ENCODE assay signal across 9 mouse cellular contexts in genomic region chr10:85044191-85044711, GRCm38 (mm10). TPM values are rescaled to one million over a fixed set of nuclear protein-coding genes. Genes with fewer than 3 reads are reported as not detected.
DNase-seq lines count a peak whose midpoint lies in the region; ATAC-seq and TF ChIP-seq lines count a peak whose summit lies in the region.
"Had no signal": no experiment of that assay in that cellular context is flagged by ENCODE, and none has a peak within 500 bp of the region (broad histone marks: within the 10 kb centered on the region; RNA-seq: fewer than 3 reads in every experiment).

No protein-coding gene starts in this region.

- no peak for TF ChIP-seq EP300 in heart, adult 2 months (IDR thresholded peaks at IDR 0.05; ENCODE audit: insufficient read depth, low read depth, low read length)

- peak overlapping the region; percentile 36 for H3K4me3 ChIP-seq in kidney, embryonic 16.5 days (ENCODE audit: low read length)
- H3K4me3 ChIP-seq in kidney, adult 2 months (ENCODE audit: insufficient read depth, low read depth, low read length) = no peak overlapping the region
- peak overlapping the region; percentile 40 for H3K4me3 ChIP-seq in heart, adult 2 months
- peak overlapping the region; percentile 14; the same call in 1 of the 2 replicates for H3K4me3 ChIP-seq in limb, embryonic 11.5 days (ENCODE audit: low read depth, low read length)
- H3K4me3 ChIP-seq in midbrain, embryonic 14.5 days (replicated peaks; ENCODE audit: low read depth, low read length) = no peak overlapping the region; the same call in 1 of the 2 replicates

- no peaks in the 10 kb centered on the region for H3K36me3 ChIP-seq in kidney, embryonic 16.5 days (ENCODE audit: insufficient read depth, low read length)
- no peaks in the 10 kb centered on the region for H3K36me3 ChIP-seq in kidney, adult 2 months (ENCODE audit: control insufficient read depth, insufficient read depth, low read length)
- no peaks in the 10 kb centered on the region for H3K36me3 ChIP-seq in heart, adult 2 months (ENCODE audit: control insufficient read depth, insufficient read depth, low read length)
- no peaks in the 10 kb centered on the region for H3K36me3 ChIP-seq in limb, embryonic 11.5 days (ENCODE audit: control insufficient read depth, insufficient read depth, low read length)
- no peaks in the 10 kb centered on the region for H3K36me3 ChIP-seq in midbrain, embryonic 14.5 days (ENCODE audit: control insufficient read depth, insufficient read depth, low read length)

- H3K27ac ChIP-seq in kidney, embryonic 16.5 days (ENCODE audit: low read length) = no peak overlapping the region
- no peak overlapping the region for H3K27ac ChIP-seq in kidney, adult 2 months (ENCODE audit: insufficient read depth, low read depth, low read length)
- peak overlapping the region; percentile 52; the same call in 1 of the 2 replicates for H3K27ac ChIP-seq in heart, adult 2 months
- no peak overlapping the region for H3K27ac ChIP-seq in limb, embryonic 11.5 days (replicated peaks; ENCODE audit: low read depth, low read length)
- no peak overlapping the region for H3K27ac ChIP-seq in midbrain, embryonic 14.5 days (replicated peaks; ENCODE audit: low read depth, low read length)

- H3K4me1 ChIP-seq in kidney, embryonic 16.5 days (ENCODE audit: insufficient read depth, low read length) = peaks cover 10% of the 10 kb centered on the region; the same call in 1 of the 2 replicates
- no peaks in the 10 kb centered on the region for H3K4me1 ChIP-seq in kidney, adult 2 months (ENCODE audit: control insufficient read depth, insufficient read depth, low read length)
- no peaks in the 10 kb centered on the region; the same call in 1 of the 2 replicates for H3K4me1 ChIP-seq in heart, adult 2 months (ENCODE audit: control insufficient read depth, insufficient read depth, low read length)
- H3K4me1 ChIP-seq in limb, embryonic 11.5 days (ENCODE audit: control insufficient read depth, insufficient read depth, low read length) = peaks cover 7% of the 10 kb centered on the region
- H3K4me1 ChIP-seq in midbrain, embryonic 14.5 days (ENCODE audit: control insufficient read depth, insufficient read depth, low read length) = peaks cover 12% of the 10 kb centered on the region

- TF ChIP-seq POLR2A in kidney, adult 2 months (IDR thresholded peaks at IDR 0.05; ENCODE audit: low read depth, low read length) = no peak
- no peak for TF ChIP-seq POLR2A in heart, adult 2 months (IDR thresholded peaks at IDR 0.05; ENCODE audit: insufficient read depth, low read depth, low read length)

- no peak for DNase-seq in kidney, adult 2 months
- DNase-seq in heart, adult 2 months = peak in 1 of 2 experiments; percentile 30
- peak; percentile 57 for DNase-seq in limb, embryonic 11.5 days (ENCODE audit: low spot score)
- peak; percentile 65 for DNase-seq in midbrain, embryonic 14.5 days
- no peak for DNase-seq in left cerebral cortex, adult 9 months (ENCODE audit: low spot score in 2 of 2)
- DNase-seq in adipocyte (ENCODE audit: low spot score) = no peak
- no peak for DNase-seq in cerebellum, postnatal 14 days

- no peaks in the 10 kb centered on the region for H3K27me3 ChIP-seq in kidney, embryonic 16.5 days (ENCODE audit: insufficient read depth, low read length)
- H3K27me3 ChIP-seq in kidney, adult 2 months (replicated peaks; ENCODE audit: control insufficient read depth, insufficient read depth, low read length) = no peaks in the 10 kb centered on the region
- H3K27me3 ChIP-seq in heart, adult 2 months (ENCODE audit: control insufficient read depth, insufficient read depth, low read length) = no peaks in the 10 kb centered on the region
- no peaks in the 10 kb centered on the region for H3K27me3 ChIP-seq in limb, embryonic 11.5 days (ENCODE audit: control insufficient read depth, insufficient read depth, low read length)
- H3K27me3 ChIP-seq in midbrain, embryonic 14.5 days (ENCODE audit: control insufficient read depth, insufficient read depth, low read length) = peaks cover 6% of the 10 kb centered on the region; the same call in 1 of the 2 replicates
- H3K27me3 ChIP-seq: CH12.LX had no signal

- TF ChIP-seq CTCF in kidney, adult 2 months (conservative IDR thresholded peaks at IDR 0.05; ENCODE audit: insufficient read depth, insufficient read length, low read depth, low read length) = no peak
- no peak for TF ChIP-seq CTCF in heart, adult 2 months (IDR thresholded peaks at IDR 0.05)

- peak overlapping the region; percentile 56 for H3K4me2 ChIP-seq in kidney, embryonic 16.5 days (replicated peaks; ENCODE audit: low read depth, low read length)
- H3K4me2 ChIP-seq in limb, embryonic 11.5 days (ENCODE audit: low read depth, severe bottlenecking) = peak overlapping the region; percentile 43
- peak overlapping the region; percentile 44 for H3K4me2 ChIP-seq in midbrain, embryonic 14.5 days (ENCODE audit: low read length)

- intact Hi-C loops in heart, adult 2 months (cut with DNase I) = loop anchor here (2.0 to 10.0 kb wide), 2 partner anchors 129 to 207 kb away; partner anchors contain the start of gene Ric8b

- peak overlapping the region; percentile 30 for H3K9ac ChIP-seq in kidney, embryonic 16.5 days (replicated peaks; ENCODE audit: low read length)
- peak overlapping the region; percentile 59 for H3K9ac ChIP-seq in heart, adult 2 months (ENCODE audit: low read depth, low read length)
- H3K9ac ChIP-seq in limb, embryonic 11.5 days (ENCODE audit: low read length) = peak overlapping the region; percentile 50
- peak overlapping the region; percentile 1; the same call in 1 of the 2 replicates for H3K9ac ChIP-seq in midbrain, embryonic 14.5 days (replicated peaks; ENCODE audit: low read length)

- 30% methylated on average over 17 of the region's 17 CpGs for WGBS in kidney, embryonic 16.5 days
- 59% methylated on average over 17 of the region's 17 CpGs for WGBS in kidney, adult 2 months
- 38% methylated on average over 17 of the region's 17 CpGs for WGBS in heart, adult 2 months
- 24% methylated on average over 17 of the region's 17 CpGs for WGBS in limb, embryonic 11.5 days
- 5% methylated on average over 17 of the region's 17 CpGs for WGBS in midbrain, embryonic 14.5 days

- no peaks in the 10 kb centered on the region for H3K79me2 ChIP-seq in heart, adult 2 months (replicated peaks; ENCODE audit: control insufficient read depth, insufficient read depth, low read length)

- ATAC-seq in kidney, embryonic 16.5 days (ENCODE audit: low FRiP score, low TSS enrichment) = 0 out of 2 replicates have a peak, but pooled peaks have one; percentile 25
- no peak for ATAC-seq in limb, embryonic 11.5 days (ENCODE audit: insufficient number of reproducible peaks, low FRiP score, low TSS enrichment, low read depth)
- ATAC-seq in midbrain, embryonic 14.5 days (ENCODE audit: low FRiP score, low TSS enrichment) = peak; percentile 66

- no peaks in the 10 kb centered on the region for H3K9me3 ChIP-seq in kidney, embryonic 16.5 days (ENCODE audit: low read length)
- no peaks in the 10 kb centered on the region for H3K9me3 ChIP-seq in limb, embryonic 11.5 days (ENCODE audit: control insufficient read depth, low read length)
- H3K9me3 ChIP-seq in midbrain, embryonic 14.5 days (ENCODE audit: control insufficient read depth, low read length) = no peaks in the 10 kb centered on the region

RNA-seq across cellular contexts. Expression of gene Fhl4, which starts 58.0 kb away (rescaled TPM):
- 0.76 and 1.4 TPM in 2 replicates for polyA plus RNA-seq in kidney, embryonic 16.5 days (2015; fragmentation: Nextera tagmentation; extraction: Ambion mirVana)
- polyA plus RNA-seq in kidney, adult 2 months (2012; rRNA removed) = 0.28 and 0.33 TPM in 2 replicates
- under 1 TPM; 0.27 to 0.39 TPM for total RNA-seq in heart, adult 2 months (2021)
- 0.84 and 1.3 TPM in 2 replicates for polyA plus RNA-seq in heart, adult 2 months (2012; rRNA removed)
- polyA plus RNA-seq in limb, embryonic 11.5 days (2014; fragmentation: Nextera tagmentation; extraction: Ambion mirVana) = 1.1 and 1.5 TPM in 2 replicates
- polyA plus RNA-seq in midbrain, embryonic 14.5 days (2014; fragmentation: Nextera tagmentation; extraction: Ambion mirVana) = 2.7 and 3.0 TPM in 2 replicates

RNA-seq across cellular contexts. Expression of gene Tmem263, which starts 58.2 kb away (rescaled TPM):
- polyA plus RNA-seq in kidney, embryonic 16.5 days (2015; fragmentation: Nextera tagmentation; extraction: Ambion mirVana) = 70.8 and 75.8 TPM in 2 replicates
- 2.3 and 2.5 TPM in 2 replicates for polyA plus RNA-seq in kidney, adult 2 months (2012; rRNA removed)
- total RNA-seq in heart, adult 2 months (2021) = 10 to 100 TPM; 13.5 to 16.8 TPM
- polyA plus RNA-seq in heart, adult 2 months (2012; rRNA removed) = 3.9 and 7.3 TPM in 2 replicates
- 81.7 and 90.6 TPM in 2 replicates for polyA plus RNA-seq in limb, embryonic 11.5 days (2014; fragmentation: Nextera tagmentation; extraction: Ambion mirVana)
- 41.2 and 50.6 TPM in 2 replicates for polyA plus RNA-seq in midbrain, embryonic 14.5 days (2014; fragmentation: Nextera tagmentation; extraction: Ambion mirVana)

Comparison
In these comparisons a context has a peak if more than half of its experiments do, and no peak if none do; other contexts are left out.
1. H3K4me3 ChIP-seq: peak in kidney, embryonic 16.5 days (single experiment), heart, adult 2 months (single experiment) and limb, embryonic 11.5 days (single experiment); none in kidney, adult 2 months (single experiment) and midbrain, embryonic 14.5 days (single experiment).
2. H3K9ac ChIP-seq: peak in every context shown above with its lines; median percentile 59 in heart, adult 2 months; 50 in limb, embryonic 11.5 days; 30 in kidney, embryonic 16.5 days; 1 in midbrain, embryonic 14.5 days.
3. DNase-seq: peak in limb, embryonic 11.5 days (single experiment) and midbrain, embryonic 14.5 days (single experiment); none in kidney, adult 2 months (single experiment), left cerebral cortex, adult 9 months (0 of 2), adipocyte (single experiment) and cerebellum, postnatal 14 days (0 of 2).
4. Peak in every context shown above with its lines, with median percentiles within 50 percentile points of each other: H3K4me2 ChIP-seq.